Mouse (Mus musculus) ES-Bruce4 (cell line): ENCODE measurements at regions not wholly inside any gene's neighbourhood (a gene's known extent, or its start where the extent isn't known, plus 50 kb on each side); places are given as distances from the start of the nearest gene placed in this dataset.

Experiments
- EP300 ChIP-seq: IDR thresholded peaks from 2 replicates; pipeline ENCODE4 v1.6.1; 2011; ENCODE audit warnings: low read depth, low read length; ENCODE audit not compliant: insufficient read depth
- POLR2A ChIP-seq: IDR thresholded peaks from one replicate; pipeline ENCODE4 v1.8.1; 2011; ENCODE audit warnings: low read length; ENCODE audit not compliant: insufficient read depth

DNA sequence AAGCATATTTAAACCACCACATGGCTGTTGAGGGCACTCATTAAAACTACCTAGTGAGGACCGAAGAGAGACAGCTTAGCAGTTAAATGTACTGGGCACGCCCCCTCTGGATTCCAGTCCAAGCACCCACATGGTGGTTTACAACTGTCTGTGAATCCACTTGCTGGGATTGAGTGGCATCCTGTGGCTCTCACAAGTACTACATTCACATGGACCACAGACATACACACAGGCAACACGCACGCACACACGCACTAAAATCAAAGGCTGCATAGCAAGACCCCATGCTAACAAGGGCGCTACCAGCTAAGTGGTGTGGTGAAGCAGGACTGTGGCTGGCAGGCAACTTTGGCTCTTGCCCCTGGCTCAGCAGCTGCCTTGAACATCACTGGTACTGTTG, 95.0 kb downstream of the Ddx11 start:
- TF ChIP-seq POLR2A (no peak), EP300 (no peak)
